Mouse (Mus musculus) activated CD4-positive, CD25-positive, alpha-beta regulatory T cell, adult 4 months (primary cell): ENCODE results near the gene Elk3. TPM values are rescaled to one million over a fixed set of nuclear protein-coding genes. Genes with fewer than 3 reads are reported as not detected.

Source experiments
- ATAC-seq: one replicate; pipeline ENCODE4 v1.8.0; 2017
- polyA plus RNA-seq, 2 experiments: library from polyadenylated mRNA; unstranded; fragments of 100-300 nt; shearing (Covaris generic); gene quantifications; one replicate each; pipeline ENCODE4 v1.2.1; 2017

Gene Elk3
- polyA plus RNA-seq, 2 experiments from 2014 or later: 30.4 to 37.0 TPM

GRCm38 (mm10) chr10:93331543-93331942, 20.6 kb upstream of the Elk3 start:
- no peak for ATAC-seq

- no peak for ATAC-seq
These were observed 17.4 kb upstream of the Elk3 start for GRCm38 (mm10) chr10:93328321-93328720.

- no peak for ATAC-seq
These were observed 16.3 kb upstream of the Elk3 start for GRCm38 (mm10) chr10:93327187-93327586.

GRCm38 (mm10) chr10:93326741-93327100, 15.8 kb upstream of the Elk3 start:
- ATAC-seq: no peak

GRCm38 (mm10) chr10:93325804-93326740, 15.1 kb upstream of the Elk3 start:
- ATAC-seq: peak; percentile 51

GRCm38 (mm10) chr10:93325369-93325768, 14.4 kb upstream of the Elk3 start:
- ATAC-seq: peak; percentile 85

- no peak for ATAC-seq
These were observed 13.5 kb upstream of the Elk3 start for GRCm38 (mm10) chr10:93324438-93324837.

GRCm38 (mm10) chr10:93323659-93324058, 12.7 kb upstream of the Elk3 start:
- no peak for ATAC-seq

GRCm38 (mm10) chr10:93321763-93322162, 10.8 kb upstream of the Elk3 start:
- no peak for ATAC-seq

- ATAC-seq: no peak
These were observed 9.2 kb upstream of the Elk3 start for GRCm38 (mm10) chr10:93320148-93320547.

- ATAC-seq: no peak
These were observed 8.7 kb upstream of the Elk3 start for GRCm38 (mm10) chr10:93319526-93320063.

GRCm38 (mm10) chr10:93316909-93317308, 6.0 kb upstream of the Elk3 start:
- ATAC-seq: no peak

GRCm38 (mm10) chr10:93311576-93311975, 641 bp upstream of the Elk3 start:
- no peak for ATAC-seq

GRCm38 (mm10) chr10:93309934-93310621, 857 bp downstream of the Elk3 start:
- peak; percentile 40 for ATAC-seq

GRCm38 (mm10) chr10:93309131-93309933, 1.6 kb downstream of the Elk3 start:
- ATAC-seq: peak; percentile 57

- ATAC-seq: no peak
These were observed 4.6 kb downstream of the Elk3 start for GRCm38 (mm10) chr10:93306367-93306766.

- ATAC-seq: no peak
These were observed 5.0 kb downstream of the Elk3 start for GRCm38 (mm10) chr10:93305946-93306345.

- no peak for ATAC-seq
These were observed 7.7 kb downstream of the Elk3 start for GRCm38 (mm10) chr10:93303231-93303630.

- no peak for ATAC-seq
These were observed 9.1 kb downstream of the Elk3 start for GRCm38 (mm10) chr10:93301831-93302230.

- ATAC-seq: no peak
These were observed 12.7 kb downstream of the Elk3 start for GRCm38 (mm10) chr10:93298208-93298607.

GRCm38 (mm10) chr10:93297774-93298173, 13.2 kb downstream of the Elk3 start:
- ATAC-seq: peak; percentile 53

- ATAC-seq: no peak
These were observed 16.3 kb downstream of the Elk3 start for GRCm38 (mm10) chr10:93294547-93295219.
